Mouse (Mus musculus) hematopoietic stem cell, adult 5-6 weeks (primary cell): ENCODE results near the gene Klhl9. TPM values are rescaled to one million over a fixed set of nuclear protein-coding genes. Genes with fewer than 3 reads are reported as not detected.
"Not testable (repeated sequence)": the region's sequence is repeated elsewhere in the genome, so short reads cannot be mapped to it uniquely, and the experiment has no call there.

Source experiments
- ATAC-seq, 2 experiments: fragments of 125-278 bp in 1 of 2; replicated peaks in 1 of 2; 2 replicates each; pipeline ENCODE4 v1.8.0; 2016 to 2017; ENCODE audit warnings: inconsistent platforms in 2 of 2, mild to moderate bottlenecking in 2 of 2, moderate number of reproducible peaks in 2 of 2, low read depth in 1 of 2, moderate TSS enrichment in 1 of 2; ENCODE audit not compliant: low FRiP score in 2 of 2, poor library complexity in 2 of 2, severe bottlenecking in 2 of 2, insufficient read depth in 1 of 2, low TSS enrichment in 1 of 2
- total RNA-seq: library from RNA; stranded (forward); fragments of 172-1452, 232-1000 nt; gene quantifications from 2 replicates; pipeline ENCODE4 v1.2.3, GENCODE M21; 2017

Gene Klhl9
- 101 and 115 TPM in 2 replicates for total RNA-seq

GRCm38 (mm10) chr4:88721791-88722721 lies at the start of gene Klhl9, which contains the start of gene Gm26566:
TSS of gene Klhl9 (minus strand) at chr4:88722465.
TSS of gene Gm26566 (plus strand) at chr4:88721805.
- peak; percentile 72 to 91 for ATAC-seq

GRCm38 (mm10) chr4:88763384-88764018 lies 41.2 kb upstream of the Klhl9 start:
- peak; percentile 73 to 85; a peak in 2 of 4 replicates for ATAC-seq

GRCm38 (mm10) chr4:88762341-88762740 lies 40.1 kb upstream of the Klhl9 start:
- not testable (repeated sequence) for ATAC-seq

GRCm38 (mm10) chr4:88761776-88762175 lies 39.5 kb upstream of the Klhl9 start:
- ATAC-seq = not testable (repeated sequence)

- not testable (repeated sequence) for ATAC-seq
Observed at GRCm38 (mm10) chr4:88760431-88760830, 38.2 kb upstream of the Klhl9 start.

- ATAC-seq = not testable (repeated sequence)
Observed at GRCm38 (mm10) chr4:88759610-88760268, 37.5 kb upstream of the Klhl9 start, which contains the start of gene Gm13283. TSS of gene Gm13283 (plus strand) at chr4:88760119.

- ATAC-seq = not testable (repeated sequence)
Observed at GRCm38 (mm10) chr4:88758751-88759150, 36.5 kb upstream of the Klhl9 start.

GRCm38 (mm10) chr4:88757628-88758031 lies 35.4 kb upstream of the Klhl9 start:
- ATAC-seq = peak; percentile 100

GRCm38 (mm10) chr4:88756581-88757513 lies 34.6 kb upstream of the Klhl9 start:
- not testable (repeated sequence) for ATAC-seq

GRCm38 (mm10) chr4:88754818-88755340 lies 32.6 kb upstream of the Klhl9 start, which contains the start of gene Gm13271:
TSS of gene Gm13271 (plus strand) at chr4:88754868.
- ATAC-seq = not testable (repeated sequence)

GRCm38 (mm10) chr4:88749926-88750325 lies 27.7 kb upstream of the Klhl9 start:
- no peak for ATAC-seq

- no peak for ATAC-seq
Observed at GRCm38 (mm10) chr4:88744207-88744606, 21.9 kb upstream of the Klhl9 start.

- ATAC-seq = peak; percentile 9 to 16; a peak in 1 of 4 replicates
Observed at GRCm38 (mm10) chr4:88742771-88743371, 20.6 kb upstream of the Klhl9 start.

GRCm38 (mm10) chr4:88741426-88741825 lies 19.2 kb upstream of the Klhl9 start:
- peak; percentile 52 to 60; a peak in 3 of 4 replicates for ATAC-seq

- ATAC-seq = no peak; a peak in 1 of 4 replicates
Observed at GRCm38 (mm10) chr4:88739036-88739435, 16.8 kb upstream of the Klhl9 start.

GRCm38 (mm10) chr4:88738480-88738879 lies 16.2 kb upstream of the Klhl9 start:
- peak in 1 of 2 experiments; percentile 84; a peak in 2 of 4 replicates for ATAC-seq
